Mouse (Mus musculus) CD4-positive helper T cell, adult 2 months (primary cell): ENCODE measurements around the gene Thrsp.

Experiments
- DNase-seq: peaks from one replicate; pipeline ENCODE4 v3.0.0-alpha.2; 2012; ENCODE audit warnings: low read depth, missing footprints, low spot score

Thrsp gene

DNA sequence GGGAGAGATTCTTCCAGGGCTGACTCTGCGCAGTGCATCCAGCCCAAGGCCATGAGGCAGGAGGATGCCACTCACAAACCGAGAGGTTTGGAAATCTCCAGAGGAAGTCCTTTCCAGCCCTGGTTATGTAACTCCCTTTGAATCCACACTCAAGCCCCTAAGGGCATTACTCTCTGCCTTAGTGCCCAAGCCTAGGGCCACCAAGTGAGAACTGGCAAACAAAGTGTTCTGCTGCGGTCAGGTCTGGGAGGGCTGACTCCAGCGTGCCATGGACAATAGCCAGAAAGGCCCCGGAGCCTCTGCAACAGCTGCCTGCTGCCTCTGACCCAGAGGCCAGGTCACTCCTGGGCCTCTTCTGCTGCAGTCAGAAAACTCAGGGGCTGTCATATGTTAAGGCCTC, 1.2 kb upstream of the Thrsp start:
- DNase-seq: no peak

DNA sequence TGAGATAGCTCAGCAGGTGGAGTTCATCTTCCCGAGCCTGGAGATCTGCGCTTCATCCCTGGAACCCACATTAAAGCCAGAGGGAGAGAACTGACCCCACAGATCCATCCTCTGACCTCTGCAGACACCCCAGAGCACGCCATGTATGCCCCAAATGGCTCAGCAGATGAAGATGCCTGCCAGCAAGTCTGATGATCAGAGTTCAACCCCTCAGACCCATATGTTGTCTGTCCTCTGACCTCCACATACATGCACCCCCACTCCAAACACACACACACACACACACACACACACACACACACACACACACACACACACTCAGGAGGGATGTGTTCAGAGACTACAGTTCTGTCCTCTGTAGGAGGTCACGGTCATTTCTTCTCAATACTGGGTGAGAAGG, 1.1 kb downstream of the Thrsp start:
- no peak for DNase-seq

DNA sequence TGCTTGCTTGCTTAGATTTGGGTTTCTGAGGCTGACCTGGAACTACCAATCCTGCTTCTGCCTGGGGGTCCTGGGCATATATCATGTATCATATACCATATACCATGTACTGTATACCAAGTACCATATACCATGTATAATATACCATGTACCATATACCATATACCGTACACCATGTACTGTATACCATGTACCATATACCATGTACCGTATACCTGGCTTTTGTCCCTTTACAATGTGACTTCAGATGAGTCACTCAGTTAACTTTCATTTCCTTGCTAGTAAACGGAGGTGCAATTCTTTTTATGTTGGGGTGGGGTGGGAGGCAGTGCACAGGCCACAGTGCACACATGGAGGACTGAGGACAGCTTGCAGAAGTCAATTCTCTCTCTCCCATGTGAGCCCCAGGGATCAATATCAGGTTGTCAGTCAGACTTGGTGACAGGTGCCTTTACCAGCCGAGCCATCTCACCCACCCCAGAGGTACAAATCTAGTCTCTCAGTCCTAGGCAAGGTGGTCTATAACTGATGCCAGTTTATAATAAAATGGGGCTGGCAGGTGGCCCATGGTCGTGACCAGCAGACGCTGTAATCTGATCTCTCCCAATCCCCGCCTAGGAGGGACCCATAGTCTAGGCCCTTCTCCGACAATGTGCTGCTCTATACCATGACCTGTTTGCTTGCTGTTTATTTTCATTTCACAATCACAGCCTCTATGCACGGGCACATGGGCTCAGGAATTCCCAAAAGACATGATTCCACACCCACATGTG, 2.4 kb downstream of the Thrsp start:
- no peak for DNase-seq

DNA sequence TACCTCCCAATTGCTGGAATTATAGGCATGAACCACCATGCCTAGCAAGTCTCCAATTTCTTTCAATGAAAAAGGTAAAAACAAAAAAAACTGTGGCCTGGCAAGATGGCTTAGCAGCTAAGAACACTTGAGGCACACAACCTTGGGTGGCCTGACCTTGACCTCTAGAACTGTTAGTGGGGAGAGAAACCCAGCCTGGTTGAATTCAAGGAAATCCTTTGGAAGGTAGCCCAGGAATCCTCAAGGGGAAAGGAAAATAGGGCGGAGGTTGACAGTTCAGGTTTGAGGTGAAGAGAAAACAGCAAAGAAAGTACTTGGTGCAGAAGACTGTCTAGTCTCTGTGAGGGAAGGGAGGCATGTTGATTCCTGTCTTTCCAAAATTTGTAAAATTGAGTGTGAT, 3.1 kb downstream of the Thrsp start:
- no peak for DNase-seq

DNA sequence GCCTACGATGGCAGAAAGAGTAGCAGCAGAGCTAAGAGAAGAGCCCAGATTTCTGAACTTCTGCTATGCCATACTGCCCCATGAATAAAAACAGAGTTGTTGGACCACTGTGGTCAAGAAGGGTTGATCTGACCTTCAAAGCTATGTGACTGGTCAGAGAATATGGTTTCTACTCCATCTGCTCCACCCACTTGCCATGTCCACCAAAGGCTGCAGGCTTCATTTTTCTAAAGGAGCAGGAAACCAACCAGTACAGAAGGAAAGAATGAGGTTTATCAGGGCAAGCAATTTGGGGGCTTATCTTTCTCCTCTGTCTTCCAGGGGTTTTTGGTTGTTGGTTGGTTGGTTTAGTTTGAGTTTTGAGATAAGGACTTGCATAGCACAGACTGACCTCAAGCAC, 3.5 kb downstream of the Thrsp start:
- no peak for DNase-seq

DNA sequence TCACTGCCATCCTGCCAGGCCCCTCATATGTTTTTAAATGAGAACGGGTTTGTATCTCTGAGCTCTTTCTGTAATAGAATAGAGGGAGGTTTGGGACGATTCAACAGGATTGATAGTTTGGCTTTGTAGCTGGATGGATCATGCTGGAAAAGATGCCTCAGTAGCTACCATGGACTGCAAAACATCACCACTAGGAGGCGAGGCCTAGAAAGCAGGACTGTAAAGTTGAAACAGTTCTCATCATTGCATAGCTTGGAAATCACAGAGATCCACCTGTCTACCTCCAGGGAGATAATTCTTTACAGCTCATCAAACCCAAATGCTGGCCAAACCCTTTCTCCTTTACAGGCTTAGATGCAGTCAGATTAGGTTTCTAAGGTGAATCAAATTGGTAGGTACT, 6.0 kb downstream of the Thrsp start:
- no peak for DNase-seq

DNA sequence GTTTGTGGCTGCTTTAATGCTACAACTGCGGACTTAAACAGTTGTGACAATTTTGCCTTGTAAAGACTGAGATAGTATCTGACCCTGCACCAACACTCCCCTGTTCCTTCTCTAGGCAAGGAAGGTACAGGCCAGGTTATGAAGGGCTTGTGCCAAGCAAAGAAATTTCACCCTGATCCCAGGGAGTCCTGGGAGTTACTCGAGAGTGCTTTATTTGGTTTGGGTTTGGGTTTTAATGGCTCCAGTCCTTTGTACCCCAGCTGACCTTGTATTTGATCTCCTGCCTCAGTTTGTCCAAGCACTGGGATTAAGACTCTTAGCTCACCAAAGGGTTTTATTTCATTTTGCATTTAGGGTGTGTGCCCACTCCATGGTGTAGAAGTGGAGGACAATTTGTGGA, 6.4 kb downstream of the Thrsp start:
- DNase-seq: no peak

DNA sequence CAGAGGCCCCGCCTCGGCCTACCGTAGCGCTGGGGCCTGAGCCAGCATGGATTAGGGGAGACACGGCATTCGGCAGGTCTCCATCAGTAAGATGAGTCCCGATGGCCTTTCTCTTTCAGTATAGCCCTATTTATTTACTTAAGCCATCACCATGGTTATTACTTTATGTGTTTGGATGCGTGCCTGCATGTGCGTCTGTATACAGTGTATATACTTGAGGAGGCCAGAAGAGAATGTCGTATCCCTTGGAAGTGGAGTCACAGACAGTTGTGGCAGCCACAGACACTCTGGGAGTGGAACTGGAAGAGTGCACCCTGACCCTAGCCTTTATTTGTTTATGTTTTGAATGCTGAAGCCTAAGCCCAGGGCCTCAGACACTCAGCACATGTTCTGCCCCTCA, 10.4 kb downstream of the Thrsp start:
- DNase-seq: no peak

DNA sequence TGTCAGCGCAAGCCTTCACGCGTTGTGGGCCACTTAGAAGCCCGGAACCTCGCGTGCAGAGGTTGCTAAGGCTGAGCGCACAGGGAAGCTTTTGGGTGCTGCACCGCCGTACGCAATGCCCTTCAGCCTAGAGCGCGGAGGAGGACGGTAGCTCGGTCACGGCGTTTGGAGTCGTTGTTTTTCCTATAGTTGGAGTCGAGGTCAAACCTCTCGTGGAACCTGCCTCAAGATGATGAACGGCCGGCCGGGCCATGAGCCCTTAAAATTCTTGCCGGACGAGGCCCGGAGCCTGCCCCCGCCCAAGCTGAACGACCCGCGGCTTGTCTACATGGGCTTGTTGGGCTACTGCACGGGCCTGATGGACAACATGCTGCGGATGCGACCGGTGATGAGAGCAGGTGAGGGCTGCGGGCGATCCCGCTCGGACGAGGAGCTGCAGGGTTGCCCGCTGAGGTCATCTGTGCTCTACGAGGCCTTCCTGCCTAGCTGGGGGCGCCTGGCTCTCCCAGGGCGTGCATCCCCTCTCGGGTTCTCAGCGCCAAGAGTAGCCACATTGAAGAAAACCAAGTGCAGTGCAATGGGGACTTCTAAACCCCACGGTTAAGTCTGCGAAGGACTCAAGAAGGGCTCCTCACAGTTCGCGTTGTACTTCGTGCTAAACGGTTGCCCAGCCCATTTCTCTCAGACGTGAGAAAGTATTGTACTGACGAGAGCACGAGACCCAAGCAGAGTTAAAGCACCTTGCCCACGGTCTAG, 17.4 kb downstream of the Thrsp start, which contains the start of gene Ndufc2:
TSS of gene Ndufc2 (plus strand) at position 44 of the 756 bp plus-strand sequence.
- peak; percentile 85 for DNase-seq

DNA sequence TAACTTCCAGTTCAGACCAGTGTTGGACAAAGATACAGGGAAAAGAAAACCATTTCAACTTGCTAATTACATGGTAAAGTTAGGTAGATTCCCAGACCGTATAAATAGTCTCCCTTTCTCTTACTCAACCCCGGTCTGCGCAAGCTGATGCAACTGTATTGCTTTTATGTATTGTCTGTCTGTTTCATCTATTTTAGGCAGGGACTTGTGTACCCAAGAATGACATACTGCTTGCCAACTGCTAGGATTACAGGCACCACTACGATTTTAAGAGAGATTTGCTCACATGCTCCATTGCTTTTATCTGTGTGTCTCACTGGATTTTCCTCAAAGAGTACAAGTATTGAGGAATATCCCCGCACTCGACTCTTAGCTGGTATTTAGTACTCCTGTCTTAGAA, 18.6 kb downstream of the Thrsp start:
- no peak for DNase-seq

DNA sequence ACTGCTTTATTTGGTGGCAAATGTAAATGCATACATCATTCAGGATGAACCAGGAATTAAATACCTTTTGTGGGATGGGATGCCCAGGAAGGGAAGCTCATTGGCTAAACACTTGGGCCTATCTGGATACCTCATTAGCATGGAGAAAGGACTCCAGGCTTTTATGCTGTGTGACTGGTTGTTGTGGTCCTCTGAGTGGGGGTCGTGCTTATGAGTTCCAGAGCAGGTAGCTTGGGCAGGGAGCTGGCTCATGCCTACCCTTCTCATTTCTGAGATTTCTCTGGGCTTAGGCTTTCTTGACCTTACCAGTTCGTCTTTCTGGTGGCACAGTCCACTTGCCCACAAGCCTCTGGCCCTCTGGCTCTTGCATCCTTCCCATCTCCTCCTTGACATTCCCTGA, 23.2 kb downstream of the Thrsp start:
- DNase-seq: no peak

DNA sequence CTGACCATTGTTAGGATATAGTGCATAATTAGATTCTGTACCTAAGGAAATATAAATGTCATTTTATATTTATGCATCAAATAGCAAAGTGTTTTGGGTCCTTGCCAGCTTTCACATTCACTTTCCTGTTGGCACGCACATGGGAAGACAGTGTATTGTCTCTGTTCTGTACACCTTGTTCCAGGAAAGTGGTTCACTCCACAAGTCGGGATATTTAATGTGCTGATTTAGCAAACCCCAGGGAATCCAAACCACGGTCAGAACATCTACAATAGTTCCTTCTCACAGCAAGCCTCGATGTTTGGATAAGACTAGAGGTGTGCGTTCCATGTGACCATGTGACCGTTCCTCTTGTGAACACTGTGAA, 25.5 kb downstream of the Thrsp start:
- no peak for DNase-seq

DNA sequence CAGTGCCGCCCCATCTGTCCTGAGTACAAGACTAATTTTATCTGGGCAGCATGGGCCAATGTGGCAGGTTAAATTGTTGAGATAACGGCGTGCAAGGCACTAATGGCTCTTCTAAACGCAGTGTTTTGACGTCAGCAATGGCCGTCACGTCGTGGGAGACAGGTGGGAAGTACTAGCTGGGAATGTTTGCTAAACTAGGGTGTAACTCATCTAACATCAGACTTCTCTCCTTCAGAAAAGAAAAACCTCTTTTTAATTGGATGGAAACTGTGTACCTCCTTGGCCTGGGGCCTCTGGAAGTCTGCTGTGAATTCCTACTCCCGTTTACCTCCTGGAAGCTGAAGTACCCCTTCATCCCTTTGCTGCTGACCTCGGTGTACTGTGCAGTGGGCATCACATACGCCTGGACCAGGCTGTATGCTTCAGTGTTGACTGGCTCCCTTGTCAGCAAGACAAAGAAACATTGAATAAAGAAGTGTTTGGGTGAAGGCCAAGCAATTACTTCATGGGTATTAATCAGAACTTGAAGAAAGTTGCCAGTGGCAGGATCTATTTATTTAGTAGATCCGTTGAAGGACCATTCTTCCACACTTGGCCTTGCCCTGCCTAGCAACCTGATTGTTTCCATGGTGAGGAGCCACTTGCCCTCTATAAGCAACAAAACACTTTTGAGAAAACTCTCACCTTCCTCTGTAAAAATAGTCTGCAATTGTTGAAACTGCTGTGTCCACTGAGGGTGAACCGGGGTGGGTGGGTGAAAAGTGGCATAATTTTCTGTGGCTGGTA, 26.0 kb downstream of the Thrsp start:
- no peak for DNase-seq

DNA sequence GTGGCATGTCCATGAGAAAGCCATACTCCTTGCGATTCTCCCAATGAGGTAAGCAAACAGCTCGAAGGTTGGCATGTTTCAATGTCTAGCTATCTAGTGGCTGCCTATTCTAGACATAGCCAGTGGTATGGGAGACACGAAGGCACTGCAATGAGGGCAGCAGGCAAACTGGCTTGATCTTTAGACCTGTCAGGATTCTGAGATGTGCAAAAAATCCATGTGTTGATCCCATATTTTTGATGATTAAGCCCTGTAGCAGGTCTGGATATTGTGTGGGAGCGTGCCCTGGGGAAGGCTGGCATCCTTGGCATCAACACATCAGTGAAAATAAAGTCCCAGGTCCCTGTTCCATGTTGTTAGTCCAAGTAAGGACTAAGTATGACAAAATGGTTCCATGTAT, 29.0 kb downstream of the Thrsp start:
- DNase-seq: no peak

DNA sequence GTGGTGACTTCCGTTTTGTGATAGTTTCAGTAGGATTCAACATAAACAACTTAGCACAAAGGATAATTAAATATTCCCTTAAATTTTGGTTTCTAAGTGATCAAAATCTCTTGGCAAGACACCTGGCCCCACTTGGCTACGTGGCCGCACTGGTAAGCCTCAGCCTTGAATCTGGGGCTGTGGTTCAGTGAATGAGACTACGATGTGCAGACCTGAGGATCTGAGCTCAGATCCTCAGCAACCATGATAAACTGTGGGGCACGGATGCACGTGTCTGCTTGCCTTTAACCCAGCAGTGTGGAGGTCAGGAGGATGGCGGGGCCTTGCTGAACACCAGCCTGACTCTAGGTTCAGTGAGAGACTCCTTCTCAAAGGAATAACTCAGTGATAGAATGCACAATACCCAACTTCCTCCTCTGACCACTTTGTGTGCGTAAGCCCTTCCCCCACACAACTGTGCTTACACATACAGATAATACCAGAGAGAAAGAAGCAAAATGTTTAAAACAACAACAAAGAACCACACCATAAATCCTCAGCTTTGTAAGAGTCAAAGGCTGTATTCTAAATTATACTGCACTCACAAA, 29.9 kb downstream of the Thrsp start:
- DNase-seq: no peak

DNA sequence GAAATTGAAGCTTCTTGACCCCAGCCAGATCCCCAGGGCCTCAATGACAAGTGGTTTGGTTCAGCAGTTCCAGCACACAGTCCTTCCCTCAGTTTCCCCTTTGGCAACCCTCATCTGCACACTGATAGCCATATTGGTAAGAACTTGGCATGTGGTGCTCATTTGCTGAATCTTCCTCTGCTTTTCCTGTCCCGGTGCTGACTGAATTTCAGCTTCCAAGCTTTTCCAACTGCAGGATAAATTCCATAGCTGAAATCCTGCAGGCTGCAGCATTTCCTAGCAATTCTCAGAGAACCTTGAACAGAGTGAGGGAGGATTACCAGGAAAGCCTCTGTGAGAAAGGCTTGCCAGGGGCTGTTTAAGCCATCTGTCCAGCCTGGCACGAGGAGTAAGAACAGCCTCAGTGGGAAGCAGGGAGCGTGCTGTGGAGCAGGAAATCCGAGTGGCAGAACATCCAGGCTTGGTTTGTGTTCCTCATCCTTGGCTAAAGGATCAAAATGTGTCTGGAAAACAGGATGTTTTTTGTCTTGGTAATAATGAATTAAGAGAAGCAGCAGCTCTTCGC, 30.6 kb downstream of the Thrsp start:
- no peak for DNase-seq

DNA sequence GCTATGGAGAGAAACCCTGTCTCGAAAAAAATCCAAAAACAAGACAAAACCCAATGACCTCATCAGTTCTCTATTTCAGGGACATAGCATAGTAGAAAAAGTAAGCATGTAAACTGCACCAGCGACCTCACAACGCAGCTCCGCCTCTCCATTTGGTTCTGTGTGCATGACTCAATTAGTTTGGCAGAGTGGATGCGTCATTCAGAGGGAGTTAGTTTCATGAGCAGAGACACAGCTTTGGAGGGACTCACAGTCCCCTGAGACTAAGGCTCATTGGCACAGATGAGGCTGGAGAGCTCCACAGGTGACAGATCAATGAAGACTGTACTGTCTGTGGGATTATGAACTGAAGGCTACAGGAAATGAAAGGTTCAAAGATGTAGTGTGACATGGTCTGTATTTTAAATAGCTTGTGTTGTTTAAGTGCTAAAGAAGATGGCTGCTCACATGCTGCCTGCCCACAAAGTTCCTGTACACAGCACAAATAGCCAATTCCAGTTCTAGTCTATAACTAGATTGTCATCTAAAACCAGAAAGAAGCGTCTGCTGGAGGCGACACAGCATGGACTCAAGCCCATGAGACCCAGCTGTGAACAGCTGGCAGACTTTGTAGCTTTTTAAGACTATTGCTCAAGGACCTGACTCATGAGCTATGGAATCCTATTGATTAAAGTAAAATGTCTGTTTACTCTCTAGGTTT, 31.3 kb downstream of the Thrsp start:
- no peak for DNase-seq

DNA sequence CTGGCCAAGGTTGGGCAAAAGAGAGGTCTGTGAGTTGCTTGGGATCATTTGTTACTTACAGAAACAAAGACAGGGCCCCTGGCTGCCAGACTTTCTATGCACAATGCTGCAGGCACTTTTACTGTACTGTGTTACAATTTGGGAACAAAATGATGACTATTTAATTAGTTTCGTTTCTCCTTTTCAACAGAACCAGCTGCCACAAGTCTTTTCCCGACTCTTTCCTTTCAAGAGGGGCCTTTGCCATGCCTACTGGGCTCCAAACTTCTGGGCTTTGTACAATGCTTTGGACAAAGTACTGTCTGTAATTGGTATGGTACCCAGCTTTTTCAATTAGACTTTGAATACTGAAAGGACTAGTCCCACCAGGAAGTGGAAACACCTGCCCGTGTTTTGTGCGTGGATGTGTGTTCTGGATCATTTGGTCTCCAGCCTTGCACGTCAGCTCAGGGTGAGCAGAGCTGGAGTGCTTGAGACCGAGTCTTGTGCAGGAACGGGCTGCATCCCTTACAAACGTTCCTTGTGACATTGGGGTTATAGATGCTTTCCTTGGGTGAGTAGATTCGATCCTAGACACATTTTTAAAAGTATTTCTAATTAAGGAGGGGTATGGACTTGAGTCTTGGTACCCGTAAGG, 33.9 kb downstream of the Thrsp start:
- no peak for DNase-seq

DNA sequence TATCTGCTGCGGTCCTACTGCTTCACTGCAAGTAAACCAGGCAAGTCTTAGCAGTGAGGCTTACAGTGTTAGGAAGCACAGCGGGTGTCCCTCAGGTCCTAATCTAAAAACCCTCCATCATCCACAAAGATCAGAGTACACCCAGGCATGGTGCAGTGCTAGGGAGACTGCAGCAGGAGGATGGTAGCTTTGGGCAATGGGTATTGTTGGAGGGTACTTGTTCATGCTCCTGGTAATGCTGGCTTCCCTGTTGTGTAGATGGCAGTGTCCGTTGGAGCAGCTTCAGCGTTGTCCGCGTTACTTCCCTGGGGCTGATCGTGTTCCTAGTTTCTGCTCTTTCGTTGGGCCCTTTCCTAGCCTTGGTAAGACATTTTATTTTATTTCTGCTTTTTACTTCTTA, 34.9 kb downstream of the Thrsp start:
- DNase-seq: no peak

DNA sequence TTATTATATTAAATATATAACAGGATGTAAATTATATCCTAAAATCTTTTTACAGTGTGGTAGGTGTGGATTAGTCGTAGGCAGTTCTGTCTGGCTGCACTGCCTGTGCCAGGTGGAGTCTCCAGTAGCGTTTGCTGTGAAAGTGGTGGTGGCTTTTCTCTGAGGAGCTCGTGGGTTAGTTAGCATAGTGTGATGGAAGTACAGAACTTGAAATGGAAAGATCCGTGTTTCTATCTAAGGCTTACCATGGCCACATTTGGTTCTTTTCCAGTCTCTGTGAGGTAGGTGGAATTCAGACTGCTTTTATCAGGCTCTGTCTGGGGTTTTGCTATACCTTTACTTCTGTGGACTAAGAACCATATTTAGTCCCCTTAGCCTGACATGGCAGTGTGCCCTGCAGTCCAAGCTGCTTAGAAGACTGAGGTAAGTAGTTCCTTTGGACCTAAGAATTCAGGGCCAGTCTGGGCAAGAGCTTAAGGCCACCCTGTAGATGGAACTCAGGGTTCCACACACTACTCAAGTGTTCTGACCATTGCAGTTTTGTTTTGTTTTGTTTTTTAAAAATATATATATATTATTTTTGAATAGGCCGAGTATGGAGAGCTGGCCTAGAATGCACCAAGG, 36.9 kb downstream of the Thrsp start:
- DNase-seq: no peak
